Mouse (Mus musculus) bone marrow, adult 2 months (tissue): ENCODE data around the gene Unc13d.

Source experiments
- CTCF ChIP-seq: fragments of 200-500 bp; IDR thresholded peaks from 2 replicates; pipeline ENCODE4 v1.5.1; 2011; ENCODE audit warnings: low read length, control low read depth; ENCODE audit not compliant: control insufficient read depth, insufficient read depth
- POLR2A ChIP-seq: fragments of 200-500 bp; IDR thresholded peaks from 2 replicates; pipeline ENCODE4 v1.6.1; 2011; ENCODE audit warnings: low read depth, mild to moderate bottlenecking, control low read depth, low read length, borderline replicate concordance; ENCODE audit not compliant: control insufficient read depth

DNA sequence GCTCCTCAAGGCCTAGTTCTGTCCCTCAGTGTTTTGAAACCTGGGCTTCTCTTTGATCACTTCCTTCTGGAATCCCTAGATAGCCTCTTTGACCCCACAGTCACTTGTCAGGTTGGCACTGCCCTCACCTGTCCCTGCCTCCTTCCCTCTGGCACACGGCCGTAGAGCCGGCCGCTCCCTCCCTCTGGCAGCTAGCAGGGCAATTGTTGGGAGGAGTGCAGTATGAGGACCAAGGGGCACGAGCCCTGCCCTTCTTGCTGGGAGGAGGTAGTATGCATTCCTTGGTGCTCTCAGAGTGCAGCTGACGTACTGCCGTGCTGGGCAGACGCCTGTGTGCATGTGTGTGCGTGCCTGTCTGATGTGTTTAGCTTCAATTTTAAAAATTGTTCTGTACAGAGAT, 17.2 kb downstream of the Unc13d start:
- no peak for TF ChIP-seq CTCF
- no peak for TF ChIP-seq POLR2A
